Mouse (Mus musculus): ENCODE measurements around the gene Ralb. TPM values are rescaled to one million over a fixed set of nuclear protein-coding genes. Genes with fewer than 3 reads are reported as not detected.

Ralb gene
- polyA plus RNA-seq, 1 experiment from 2014 or later = 65.3 TPM

DNA sequence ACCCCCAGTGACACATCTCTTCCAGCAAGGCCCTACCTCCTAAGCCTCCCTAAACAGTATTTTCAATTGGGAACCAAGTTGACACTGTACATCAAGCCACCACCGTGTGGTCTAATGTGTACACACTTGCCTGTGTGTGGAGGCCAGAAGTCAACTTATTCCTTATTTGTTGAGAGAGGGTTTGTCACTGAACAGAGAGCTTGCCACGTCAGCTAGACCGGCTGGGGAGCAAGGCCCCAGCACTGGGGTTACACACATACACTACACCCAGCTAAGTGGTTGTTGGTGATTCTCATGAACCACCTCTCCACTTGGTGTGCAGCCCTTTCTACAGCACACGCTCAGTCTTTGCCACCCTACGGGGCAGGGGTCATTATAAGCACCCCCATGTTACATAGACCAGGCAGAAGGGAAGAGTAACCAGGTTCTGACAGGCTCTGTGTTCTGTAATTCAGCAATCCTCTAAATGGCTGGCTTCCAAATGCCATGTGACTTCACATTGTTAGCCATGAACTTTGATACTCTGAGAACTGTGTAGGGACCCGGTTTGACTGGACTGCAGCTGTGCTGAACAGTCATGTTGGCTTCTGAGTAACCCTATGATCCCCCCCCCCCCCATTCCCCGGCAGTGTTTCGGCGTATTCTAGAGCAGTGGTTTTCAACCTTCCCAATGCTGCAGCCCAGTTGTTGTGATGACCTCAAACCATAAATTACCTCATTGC is 36.4 kb upstream of the Ralb start:
- H3K27ac ChIP-seq (replicated peaks) = no peak overlapping the region
- H3K4me3 ChIP-seq (replicated peaks) = no peak overlapping the region
- ATAC-seq (ENCODE audit: low FRiP score) = no peak
- WGBS = 86% methylated on average over 9 of the region's 9 CpGs
- no peak overlapping the region for H3K4me2 ChIP-seq
- no peak overlapping the region for H3K9ac ChIP-seq (replicated peaks)
- no peaks in the 10 kb centered on the region for H3K9me3 ChIP-seq (replicated peaks)
- no peaks in the 10 kb centered on the region for H3K27me3 ChIP-seq (replicated peaks)
- no peaks in the 10 kb centered on the region; the same call in 1 of the 2 replicates for H3K36me3 ChIP-seq
- H3K4me1 ChIP-seq = no peaks in the 10 kb centered on the region

DNA sequence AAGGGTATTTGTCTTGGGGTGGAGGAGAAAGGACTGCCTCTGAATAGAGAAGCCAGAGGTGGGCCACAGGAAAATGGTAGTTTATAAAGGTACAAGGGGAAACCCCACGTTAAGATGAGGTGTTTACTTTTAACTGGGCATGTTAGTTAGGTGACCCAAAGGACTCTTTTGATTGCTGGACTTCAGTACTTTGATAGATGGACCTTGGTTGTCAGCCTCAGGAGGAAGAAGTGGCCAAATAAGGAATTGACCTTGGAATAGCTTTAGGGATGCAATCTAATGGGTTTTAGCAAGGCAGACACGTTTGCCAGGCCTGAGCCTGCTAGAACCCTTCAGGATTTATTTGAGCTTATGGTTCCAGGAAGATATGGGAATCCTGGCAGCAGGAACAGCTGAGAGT is 34.7 kb upstream of the Ralb start:
- no peak for ATAC-seq (ENCODE audit: low FRiP score)
- H3K27ac ChIP-seq (replicated peaks) = no peak overlapping the region
- H3K9me3 ChIP-seq (replicated peaks) = no peaks in the 10 kb centered on the region
- H3K4me3 ChIP-seq (replicated peaks) = no peak overlapping the region
- H3K27me3 ChIP-seq (replicated peaks) = no peaks in the 10 kb centered on the region
- H3K9ac ChIP-seq (replicated peaks) = no peak overlapping the region
- H3K36me3 ChIP-seq = no peaks in the 10 kb centered on the region
- no peaks in the 10 kb centered on the region for H3K4me1 ChIP-seq
- H3K4me2 ChIP-seq = no peak overlapping the region
- WGBS = 75% methylated on average over 2 of the region's 2 CpGs

DNA sequence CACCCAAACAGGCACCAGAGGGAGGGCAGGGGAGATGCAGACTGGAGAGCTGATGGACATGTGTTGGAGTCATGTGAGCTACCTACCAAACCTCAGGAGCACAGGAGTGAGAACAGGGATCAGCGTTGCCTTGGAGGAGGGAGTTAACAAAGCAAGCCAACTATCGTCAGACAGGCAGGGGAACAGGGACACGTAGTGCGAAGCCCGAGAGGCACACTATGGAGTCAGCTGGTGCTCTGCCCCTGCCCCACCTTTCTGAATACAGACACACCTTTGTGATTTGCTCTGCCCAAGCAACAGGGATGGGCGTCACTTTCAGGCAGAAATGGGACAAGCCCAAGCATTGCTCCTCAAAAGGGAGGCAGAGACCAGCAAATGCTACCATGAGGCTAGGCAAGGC is 33.1 kb upstream of the Ralb start:
- Histone ChIP-seq H3K9ac (replicated peaks) (no peak overlapping the region), H3K9me3 (replicated peaks) (no peaks in the 10 kb centered on the region), H3K36me3 (no peaks in the 10 kb centered on the region), H3K4me1 (no peaks in the 10 kb centered on the region), H3K27ac (replicated peaks) (no peak overlapping the region), H3K27me3 (replicated peaks) (no peaks in the 10 kb centered on the region), H3K4me2 (no peak overlapping the region), H3K4me3 (replicated peaks) (no peak overlapping the region)
- 94% methylated on average over 6 of the region's 6 CpGs for WGBS
- ATAC-seq (ENCODE audit: low FRiP score) = no peak

DNA sequence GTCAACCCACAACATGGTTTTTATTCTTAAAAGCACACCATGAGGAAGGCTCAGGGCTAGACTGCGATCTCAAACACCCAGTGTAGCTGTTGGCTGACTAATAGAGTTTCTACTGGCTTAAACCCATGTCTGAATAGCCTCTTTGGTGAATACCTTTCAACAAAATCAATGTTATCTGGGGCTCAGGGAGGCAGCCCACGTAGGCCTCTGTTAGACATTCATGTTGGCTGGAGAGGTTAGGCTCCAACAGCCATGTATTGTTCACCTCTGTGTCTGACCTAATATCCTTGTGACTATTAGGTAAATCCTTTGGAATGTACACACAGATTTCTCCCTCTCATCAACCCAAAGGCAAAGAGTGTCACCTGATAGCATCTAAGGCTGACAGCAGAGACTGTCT is 31.5 kb upstream of the Ralb start:
- no peaks in the 10 kb centered on the region for H3K27me3 ChIP-seq (replicated peaks)
- no peak overlapping the region for H3K4me2 ChIP-seq
- no peaks in the 10 kb centered on the region for H3K36me3 ChIP-seq
- ATAC-seq (ENCODE audit: low FRiP score) = no peak
- no peak overlapping the region for H3K27ac ChIP-seq (replicated peaks)
- no peaks in the 10 kb centered on the region for H3K4me1 ChIP-seq
- 95% methylated on average over 2 of the region's 2 CpGs for WGBS
- no peaks in the 10 kb centered on the region for H3K9me3 ChIP-seq (replicated peaks)
- H3K9ac ChIP-seq (replicated peaks) = no peak overlapping the region
- H3K4me3 ChIP-seq (replicated peaks) = no peak overlapping the region

DNA sequence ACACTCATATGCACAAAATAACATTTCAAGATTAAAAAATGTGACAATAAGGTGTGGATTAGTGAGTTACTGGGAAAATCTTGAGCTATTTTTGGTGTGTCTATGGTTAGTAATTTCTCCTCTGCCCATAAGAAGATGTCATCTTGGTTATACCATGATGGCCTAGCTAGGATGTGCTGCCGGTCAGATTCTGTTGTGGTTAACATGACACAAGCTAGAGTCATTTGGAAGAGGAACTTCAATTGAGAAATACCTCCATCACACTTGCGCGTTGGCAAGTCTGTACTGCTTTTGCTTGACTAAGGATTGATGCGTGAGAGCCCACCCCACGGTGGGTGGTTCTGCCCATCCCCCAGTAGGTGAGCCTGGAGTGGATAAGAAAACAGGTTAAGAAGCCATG is 29.7 kb upstream of the Ralb start:
- ATAC-seq (ENCODE audit: low FRiP score) = no peak
- Histone ChIP-seq H3K27ac (replicated peaks) (no peak overlapping the region), H3K4me1 (no peaks in the 10 kb centered on the region), H3K9me3 (replicated peaks) (no peaks in the 10 kb centered on the region), H3K36me3 (peaks cover 4% of the 10 kb centered on the region; the same call in 1 of the 2 replicates), H3K9ac (replicated peaks) (no peak overlapping the region), H3K27me3 (replicated peaks) (no peaks in the 10 kb centered on the region), H3K4me3 (replicated peaks) (no peak overlapping the region), H3K4me2 (no peak overlapping the region)
- 93% methylated on average over 5 of the region's 5 CpGs for WGBS

DNA sequence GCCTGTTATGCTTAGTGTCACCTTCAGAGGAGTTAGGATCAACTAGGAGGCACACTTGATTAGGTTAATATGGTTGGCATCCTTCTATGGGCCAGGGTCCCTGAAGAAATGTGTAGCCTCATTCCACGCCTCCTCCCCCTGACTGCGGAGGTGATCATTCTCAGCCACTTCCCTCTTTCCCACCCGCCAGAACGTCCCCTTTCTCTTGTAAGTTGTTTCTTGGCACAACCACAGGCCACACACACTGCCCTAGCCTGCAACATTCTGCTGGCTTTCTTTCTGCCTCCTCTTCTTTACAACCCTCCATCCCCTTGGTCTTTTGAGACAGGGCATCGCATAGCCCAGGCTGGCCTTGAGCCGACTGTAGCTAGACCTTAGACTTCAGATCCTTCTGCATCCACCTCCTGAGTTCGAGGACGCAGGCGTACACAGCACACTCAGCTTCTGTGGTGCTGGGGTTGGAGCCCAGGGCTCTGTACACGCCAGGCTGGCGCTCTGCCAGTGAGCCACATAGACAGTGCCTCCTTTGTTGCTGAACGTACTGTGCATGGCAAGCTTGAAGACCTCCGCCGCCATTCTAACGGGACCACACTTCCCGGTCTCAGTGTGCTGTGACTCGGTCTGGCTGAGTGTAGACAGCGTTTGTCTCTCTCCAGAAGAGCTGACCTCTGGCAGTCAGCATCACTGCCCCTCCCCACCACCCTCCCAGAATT is 28.7 kb upstream of the Ralb start:
- Histone ChIP-seq H3K27me3 (replicated peaks) (no peaks in the 10 kb centered on the region), H3K4me3 (replicated peaks) (no peak overlapping the region), H3K4me1 (no peaks in the 10 kb centered on the region), H3K36me3 (peaks cover 14% of the 10 kb centered on the region), H3K4me2 (no peak overlapping the region), H3K27ac (replicated peaks) (peak overlapping the region; percentile 28; the same call in 1 of the 2 replicates), H3K9me3 (replicated peaks) (no peaks in the 10 kb centered on the region), H3K9ac (replicated peaks) (no peak overlapping the region)
- 75% methylated on average over 18 of the region's 18 CpGs for WGBS
- ATAC-seq (ENCODE audit: low FRiP score) = peak; percentile 68

DNA sequence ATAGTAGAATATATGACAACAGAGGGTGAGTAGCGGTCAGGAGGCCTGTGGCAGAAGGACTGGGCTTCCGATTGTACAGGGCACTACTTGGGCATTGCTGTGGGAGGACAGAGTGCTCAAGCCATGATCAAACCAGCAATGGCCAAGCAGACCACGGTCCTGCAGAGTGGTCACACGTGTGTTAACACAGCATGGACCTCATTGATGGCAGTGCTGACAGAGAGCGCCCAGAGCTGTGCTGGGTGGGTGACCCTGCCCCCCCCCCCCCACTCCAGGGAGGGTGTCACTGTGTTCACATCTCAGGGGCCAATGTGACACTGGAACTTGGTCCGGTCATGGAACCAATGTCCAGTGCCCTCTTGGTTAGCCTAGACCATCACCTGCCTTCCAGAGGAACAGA is 27.6 kb upstream of the Ralb start:
- Histone ChIP-seq H3K27me3 (replicated peaks) (no peaks in the 10 kb centered on the region), H3K9me3 (replicated peaks) (no peaks in the 10 kb centered on the region), H3K4me2 (no peak overlapping the region), H3K27ac (replicated peaks) (no peak overlapping the region), H3K4me3 (replicated peaks) (no peak overlapping the region), H3K9ac (replicated peaks) (no peak overlapping the region), H3K36me3 (peaks cover 19% of the 10 kb centered on the region), H3K4me1 (peaks cover 7% of the 10 kb centered on the region)
- no peak for ATAC-seq (ENCODE audit: low FRiP score)
- WGBS = 95% methylated on average over 6 of the region's 6 CpGs

DNA sequence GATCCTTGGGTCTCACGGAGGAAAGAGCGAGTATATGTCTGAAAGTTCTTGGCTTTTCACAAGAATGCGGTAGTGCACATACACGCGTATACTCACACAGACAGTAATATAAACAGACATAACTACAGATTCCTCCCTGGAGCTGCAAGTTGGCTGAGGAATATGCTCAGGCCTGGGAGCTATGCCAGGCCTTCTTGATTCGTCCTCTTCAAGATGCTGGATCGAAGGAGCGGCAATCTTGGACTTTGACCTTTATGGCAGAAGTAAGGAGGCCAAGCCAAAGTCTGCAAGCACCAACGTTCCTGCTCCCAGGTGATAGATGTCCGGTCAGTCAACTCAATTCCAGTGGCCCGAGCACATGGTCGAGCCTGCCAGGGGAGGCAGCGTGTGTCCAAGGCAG is 26.3 kb upstream of the Ralb start:
- H3K27ac ChIP-seq (replicated peaks) = no peak overlapping the region
- no peak for ATAC-seq (ENCODE audit: low FRiP score)
- no peak overlapping the region for H3K9ac ChIP-seq (replicated peaks)
- H3K4me3 ChIP-seq (replicated peaks) = no peak overlapping the region
- no peaks in the 10 kb centered on the region for H3K27me3 ChIP-seq (replicated peaks)
- peaks cover 21% of the 10 kb centered on the region for H3K36me3 ChIP-seq
- H3K9me3 ChIP-seq (replicated peaks) = no peaks in the 10 kb centered on the region
- H3K4me2 ChIP-seq = no peak overlapping the region
- peaks cover 18% of the 10 kb centered on the region for H3K4me1 ChIP-seq
- WGBS = 92% methylated on average over 13 of the region's 13 CpGs

DNA sequence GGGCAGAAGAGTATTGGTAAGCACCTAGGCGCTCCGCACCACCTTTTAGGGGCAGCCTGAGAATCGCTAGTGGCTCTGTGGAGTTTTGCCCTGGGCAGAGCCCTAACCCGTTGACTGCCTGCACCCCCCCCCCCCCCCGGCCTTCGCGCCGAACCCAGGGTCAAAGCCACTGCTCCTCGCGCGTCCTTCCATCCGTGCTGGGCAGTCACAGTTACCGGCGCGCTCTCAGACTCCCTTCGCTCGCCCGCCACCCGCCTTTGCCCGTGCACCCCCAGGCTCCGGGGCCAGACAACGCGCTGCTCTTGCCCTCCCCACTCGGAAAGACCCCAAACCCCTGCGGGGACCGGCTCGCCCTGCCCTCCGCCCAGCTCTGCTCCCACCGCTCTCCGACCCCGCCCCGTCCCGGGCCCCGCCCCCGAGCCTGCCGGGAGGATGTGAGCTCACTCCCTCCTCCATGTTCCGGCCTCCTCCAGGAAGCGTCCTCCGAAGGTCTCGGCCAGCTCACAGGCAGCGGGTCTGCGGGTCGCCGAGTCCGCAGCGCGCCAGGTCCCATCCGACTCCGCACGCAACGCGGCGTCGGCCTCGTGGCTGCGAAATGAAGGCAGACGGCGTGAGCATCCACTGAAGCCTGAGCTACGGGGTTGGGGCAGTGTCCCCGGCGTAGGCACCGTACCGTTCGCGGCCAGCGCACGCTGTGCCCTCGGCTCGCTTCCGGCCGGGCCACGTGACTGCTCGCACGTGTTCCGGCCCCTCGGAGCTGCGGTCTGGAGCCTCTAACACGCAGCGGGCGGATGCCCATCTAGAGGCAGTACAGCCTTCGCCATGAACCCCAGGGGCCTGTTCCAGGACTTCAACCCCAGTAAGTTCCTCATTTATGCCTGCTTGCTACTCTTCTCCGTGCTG is 21.3 kb upstream of the Ralb start, which contains the start of gene Tmem185b:
Gene Tmem185b (plus strand): TSS at position 472 of the 903 bp plus-strand sequence.
- Histone ChIP-seq H3K9me3 (replicated peaks) (no peaks in the 10 kb centered on the region), H3K4me1 (peaks cover 33% of the 10 kb centered on the region), H3K4me3 (replicated peaks) (peak within 1 kb of the TSS; percentile 64), H3K36me3 (peaks cover 21% of the 10 kb centered on the region), H3K27me3 (replicated peaks) (no peaks in the 10 kb centered on the region), H3K9ac (replicated peaks) (peak within 1 kb of the TSS; percentile 83), H3K27ac (replicated peaks) (peak within 1 kb of the TSS; percentile 84), H3K4me2 (peak within 1 kb of the TSS; percentile 93)
- WGBS = 1% methylated on average over 77 of the region's 82 CpGs
- peak; percentile 96 for ATAC-seq (ENCODE audit: low FRiP score)

DNA sequence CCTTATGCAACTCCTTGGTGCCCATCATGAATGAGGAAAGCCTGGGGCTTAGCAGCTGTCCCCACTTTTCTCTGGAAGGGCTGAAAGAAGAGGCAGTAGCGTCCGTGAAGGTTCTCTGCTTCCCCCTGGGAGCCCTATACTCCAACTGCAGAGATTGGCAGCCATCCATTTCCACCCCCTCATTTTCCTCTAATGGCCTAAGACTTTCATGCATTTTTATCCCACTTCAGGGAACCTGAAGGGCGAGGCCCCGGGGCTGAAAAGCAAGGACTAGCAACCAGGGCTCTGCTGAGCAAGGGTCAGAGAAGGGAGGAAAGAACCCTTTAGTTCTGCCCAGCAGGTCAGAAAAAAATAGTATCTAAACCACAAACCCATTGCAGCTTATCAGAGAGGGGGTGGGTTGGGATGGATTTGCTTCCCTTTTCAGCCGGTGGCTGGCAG is 20.4 kb upstream of the Ralb start:
- H3K4me2 ChIP-seq = peak overlapping the region; percentile 93
- peak overlapping the region; percentile 83 for H3K9ac ChIP-seq (replicated peaks)
- ATAC-seq (ENCODE audit: low FRiP score) = no peak
- 3% methylated on average over 5 of the region's 5 CpGs for WGBS
- H3K9me3 ChIP-seq (replicated peaks) = no peaks in the 10 kb centered on the region
- peaks cover 33% of the 10 kb centered on the region for H3K4me1 ChIP-seq
- H3K27ac ChIP-seq (replicated peaks) = peak overlapping the region; percentile 84
- H3K4me3 ChIP-seq (replicated peaks) = peak overlapping the region; percentile 64
- peaks cover 21% of the 10 kb centered on the region for H3K36me3 ChIP-seq
- no peaks in the 10 kb centered on the region for H3K27me3 ChIP-seq (replicated peaks)

DNA sequence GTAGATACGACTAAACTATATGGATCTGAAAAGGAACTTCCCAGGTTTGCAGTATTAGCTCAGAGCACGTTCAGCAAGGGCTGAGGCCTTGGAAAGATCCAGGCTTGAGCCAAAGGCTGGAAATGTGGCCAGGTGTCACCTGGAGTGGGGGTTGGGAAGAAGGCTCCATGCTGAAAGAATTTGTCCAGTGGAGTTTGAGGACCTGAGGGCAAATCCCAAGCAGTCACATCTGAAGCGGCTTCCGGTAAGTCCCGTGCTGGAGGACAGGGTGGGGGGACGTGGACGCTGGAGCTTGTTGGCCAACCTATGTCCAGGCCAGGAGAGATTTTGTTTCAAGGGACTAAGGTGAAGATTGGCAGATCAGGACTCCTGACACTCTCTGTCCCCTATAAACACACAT is 19.2 kb upstream of the Ralb start:
- Histone ChIP-seq H3K4me2 (no peak overlapping the region), H3K4me3 (replicated peaks) (no peak overlapping the region), H3K9ac (replicated peaks) (no peak overlapping the region), H3K36me3 (peaks cover 11% of the 10 kb centered on the region), H3K9me3 (replicated peaks) (no peaks in the 10 kb centered on the region), H3K27me3 (replicated peaks) (no peaks in the 10 kb centered on the region), H3K4me1 (peaks cover 33% of the 10 kb centered on the region), H3K27ac (replicated peaks) (no peak overlapping the region)
- WGBS = 92% methylated on average over 7 of the region's 7 CpGs
- no peak for ATAC-seq (ENCODE audit: low FRiP score)

Measured in neural tube, embryonic 15.5 days (tissue).